Mouse (Mus musculus): ENCODE results near the gene Rwdd3. TPM values are rescaled to one million over a fixed set of nuclear protein-coding genes. Genes with fewer than 3 reads are reported as not detected.

Gene Rwdd3
- polyA plus RNA-seq, 1 experiment from 2014 or later: 5.1 TPM

- no peak overlapping the region for H3K9ac ChIP-seq (ENCODE audit: low read length)
- H3K27ac ChIP-seq (ENCODE audit: low read length): no peak overlapping the region
- H3K27me3 ChIP-seq (ENCODE audit: control insufficient read depth, insufficient read depth, low read depth, low read length): peaks cover 2% of the 10 kb centered on the region; the same call in 1 of the 2 replicates
- no peaks in the 10 kb centered on the region for H3K9me3 ChIP-seq (ENCODE audit: control insufficient read depth, low read length)
- peak overlapping the region; percentile 35 for H3K4me2 ChIP-seq (ENCODE audit: low read depth, low read length)
- H3K36me3 ChIP-seq (ENCODE audit: control insufficient read depth, insufficient read depth, low read length): no peaks in the 10 kb centered on the region
- no peak for ATAC-seq (ENCODE audit: low read depth)
- WGBS: 61% methylated on average over 7 of the region's 7 CpGs
- H3K4me3 ChIP-seq (ENCODE audit: low read length): no peak overlapping the region
- peaks cover 5% of the 10 kb centered on the region; the same call in 1 of the 2 replicates for H3K4me1 ChIP-seq (replicated peaks; ENCODE audit: control insufficient read depth, insufficient read depth, low read length)
These were observed 16.0 kb upstream of the Rwdd3 start for GRCm38 (mm10) chr3:121187510-121187909.

- peak; percentile 64; the same call in 1 of the 2 replicates for ATAC-seq (ENCODE audit: low read depth)
- H3K4me1 ChIP-seq (replicated peaks; ENCODE audit: control insufficient read depth, insufficient read depth, low read length): peaks cover 5% of the 10 kb centered on the region; the same call in 1 of the 2 replicates
- H3K4me2 ChIP-seq (ENCODE audit: low read depth, low read length): peak overlapping the region; percentile 35
- H3K4me3 ChIP-seq (ENCODE audit: low read length): no peak overlapping the region
- WGBS: 35% methylated on average over 3 of the region's 3 CpGs
- H3K27ac ChIP-seq (ENCODE audit: low read length): no peak overlapping the region
- no peaks in the 10 kb centered on the region for H3K36me3 ChIP-seq (ENCODE audit: control insufficient read depth, insufficient read depth, low read length)
- no peaks in the 10 kb centered on the region for H3K9me3 ChIP-seq (ENCODE audit: control insufficient read depth, low read length)
- no peak overlapping the region for H3K9ac ChIP-seq (ENCODE audit: low read length)
- peaks cover 2% of the 10 kb centered on the region; the same call in 1 of the 2 replicates for H3K27me3 ChIP-seq (ENCODE audit: control insufficient read depth, insufficient read depth, low read depth, low read length)
These were observed 15.4 kb upstream of the Rwdd3 start for GRCm38 (mm10) chr3:121186925-121187324.

GRCm38 (mm10) chr3:121185197-121185596 is 13.7 kb upstream of the Rwdd3 start:
- 86% methylated on average over 3 of the region's 3 CpGs for WGBS
- H3K4me1 ChIP-seq (replicated peaks; ENCODE audit: control insufficient read depth, insufficient read depth, low read length): peaks cover 5% of the 10 kb centered on the region; the same call in 1 of the 2 replicates

GRCm38 (mm10) chr3:121176011-121176410 is 4.5 kb upstream of the Rwdd3 start:
- Histone ChIP-seq H3K4me1 (replicated peaks; ENCODE audit: control insufficient read depth, insufficient read depth, low read length) (no peaks in the 10 kb centered on the region), H3K9me3 (ENCODE audit: control insufficient read depth, low read length) (no peaks in the 10 kb centered on the region), H3K36me3 (ENCODE audit: control insufficient read depth, insufficient read depth, low read length) (no peaks in the 10 kb centered on the region), H3K27me3 (ENCODE audit: control insufficient read depth, insufficient read depth, low read depth, low read length) (no peaks in the 10 kb centered on the region), H3K4me2 (ENCODE audit: low read depth, low read length) (no peak overlapping the region), H3K4me3 (ENCODE audit: low read length) (no peak overlapping the region), H3K9ac (ENCODE audit: low read length) (no peak overlapping the region), H3K27ac (ENCODE audit: low read length) (no peak overlapping the region)
- 86% methylated on average over 1 of the region's 1 CpGs for WGBS
- ATAC-seq (ENCODE audit: low read depth): no peak

More at GRCm38 (mm10) chr3:121185197-121185596, 13.7 kb upstream of the Rwdd3 start:
- Histone ChIP-seq H3K9ac (ENCODE audit: low read length) (no peak overlapping the region), H3K9me3 (ENCODE audit: control insufficient read depth, low read length) (no peaks in the 10 kb centered on the region), H3K4me3 (ENCODE audit: low read length) (no peak overlapping the region), H3K36me3 (ENCODE audit: control insufficient read depth, insufficient read depth, low read length) (no peaks in the 10 kb centered on the region), H3K27me3 (ENCODE audit: control insufficient read depth, insufficient read depth, low read depth, low read length) (peaks cover 2% of the 10 kb centered on the region; the same call in 1 of the 2 replicates), H3K27ac (ENCODE audit: low read length) (no peak overlapping the region), H3K4me2 (ENCODE audit: low read depth, low read length) (no peak overlapping the region)
- no peak for ATAC-seq (ENCODE audit: low read depth)

GRCm38 (mm10) chr3:121174248-121174945 is 2.9 kb upstream of the Rwdd3 start:
- no peak overlapping the region for H3K27ac ChIP-seq (ENCODE audit: low read length)
- ATAC-seq (ENCODE audit: low read depth): no peak

GRCm38 (mm10) chr3:121172718-121173117 is 1.2 kb upstream of the Rwdd3 start:
- no peak overlapping the region for H3K27ac ChIP-seq (ENCODE audit: low read length)
- no peaks in the 10 kb centered on the region for H3K36me3 ChIP-seq (ENCODE audit: control insufficient read depth, insufficient read depth, low read length)
- H3K9me3 ChIP-seq (ENCODE audit: control insufficient read depth, low read length): no peaks in the 10 kb centered on the region
- no peaks in the 10 kb centered on the region for H3K4me1 ChIP-seq (replicated peaks; ENCODE audit: control insufficient read depth, insufficient read depth, low read length)
- no peak overlapping the region for H3K4me2 ChIP-seq (ENCODE audit: low read depth, low read length)
- H3K9ac ChIP-seq (ENCODE audit: low read length): no peak overlapping the region
- ATAC-seq (ENCODE audit: low read depth): no peak
- H3K27me3 ChIP-seq (ENCODE audit: control insufficient read depth, insufficient read depth, low read depth, low read length): no peaks in the 10 kb centered on the region
- H3K4me3 ChIP-seq (ENCODE audit: low read length): no peak overlapping the region
- 51% methylated on average over 2 of the region's 2 CpGs for WGBS

More at GRCm38 (mm10) chr3:121174248-121174945, 2.9 kb upstream of the Rwdd3 start:
- Histone ChIP-seq H3K4me2 (ENCODE audit: low read depth, low read length) (no peak overlapping the region), H3K9ac (ENCODE audit: low read length) (no peak overlapping the region), H3K36me3 (ENCODE audit: control insufficient read depth, insufficient read depth, low read length) (no peaks in the 10 kb centered on the region), H3K9me3 (ENCODE audit: control insufficient read depth, low read length) (no peaks in the 10 kb centered on the region), H3K4me1 (replicated peaks; ENCODE audit: control insufficient read depth, insufficient read depth, low read length) (no peaks in the 10 kb centered on the region), H3K27me3 (ENCODE audit: control insufficient read depth, insufficient read depth, low read depth, low read length) (no peaks in the 10 kb centered on the region), H3K4me3 (ENCODE audit: low read length) (no peak overlapping the region)
- 42% methylated on average over 9 of the region's 9 CpGs for WGBS

GRCm38 (mm10) chr3:121171872-121172265 is 374 bp upstream of the Rwdd3 start:
- Histone ChIP-seq H3K4me2 (ENCODE audit: low read depth, low read length) (peak overlapping the region; percentile 78), H3K27me3 (ENCODE audit: control insufficient read depth, insufficient read depth, low read depth, low read length) (no peaks in the 10 kb centered on the region), H3K9me3 (ENCODE audit: control insufficient read depth, low read length) (no peaks in the 10 kb centered on the region), H3K9ac (ENCODE audit: low read length) (peak overlapping the region; percentile 50; the same call in 1 of the 2 replicates), H3K4me1 (replicated peaks; ENCODE audit: control insufficient read depth, insufficient read depth, low read length) (no peaks in the 10 kb centered on the region), H3K36me3 (ENCODE audit: control insufficient read depth, insufficient read depth, low read length) (no peaks in the 10 kb centered on the region), H3K27ac (ENCODE audit: low read length) (no peak overlapping the region), H3K4me3 (ENCODE audit: low read length) (peak overlapping the region; percentile 75)
- no peak for ATAC-seq (ENCODE audit: low read depth)
- 35% methylated on average over 6 of the region's 6 CpGs for WGBS

GRCm38 (mm10) chr3:121170631-121171030 is 864 bp downstream of the Rwdd3 start:
- Histone ChIP-seq H3K9me3 (ENCODE audit: control insufficient read depth, low read length) (peaks cover 2% of the 10 kb centered on the region; the same call in 1 of the 2 replicates), H3K4me2 (ENCODE audit: low read depth, low read length) (peak overlapping the region; percentile 78), H3K4me3 (ENCODE audit: low read length) (peak overlapping the region; percentile 75; the same call in 1 of the 2 replicates), H3K9ac (ENCODE audit: low read length) (no peak overlapping the region), H3K27me3 (ENCODE audit: control insufficient read depth, insufficient read depth, low read depth, low read length) (no peaks in the 10 kb centered on the region), H3K36me3 (ENCODE audit: control insufficient read depth, insufficient read depth, low read length) (0 out of 2 replicates have a peak, but pooled peaks cover 2% of the 10 kb centered on the region), H3K27ac (ENCODE audit: low read length) (no peak overlapping the region), H3K4me1 (replicated peaks; ENCODE audit: control insufficient read depth, insufficient read depth, low read length) (no peaks in the 10 kb centered on the region)
- ATAC-seq (ENCODE audit: low read depth): no peak
- WGBS: 45% methylated on average over 7 of the region's 7 CpGs

- H3K9me3 ChIP-seq (ENCODE audit: control insufficient read depth, low read length): peaks cover 2% of the 10 kb centered on the region; the same call in 1 of the 2 replicates
These were observed 2.2 kb downstream of the Rwdd3 start for GRCm38 (mm10) chr3:121169092-121169942.

More at GRCm38 (mm10) chr3:121169092-121169942, 2.2 kb downstream of the Rwdd3 start:
- Histone ChIP-seq H3K9ac (ENCODE audit: low read length) (no peak overlapping the region), H3K4me1 (replicated peaks; ENCODE audit: control insufficient read depth, insufficient read depth, low read length) (no peaks in the 10 kb centered on the region), H3K27ac (ENCODE audit: low read length) (no peak overlapping the region), H3K27me3 (ENCODE audit: control insufficient read depth, insufficient read depth, low read depth, low read length) (no peaks in the 10 kb centered on the region), H3K4me3 (ENCODE audit: low read length) (no peak overlapping the region), H3K36me3 (ENCODE audit: control insufficient read depth, insufficient read depth, low read length) (0 out of 2 replicates have a peak, but pooled peaks cover 2% of the 10 kb centered on the region), H3K4me2 (ENCODE audit: low read depth, low read length) (no peak overlapping the region)
- ATAC-seq (ENCODE audit: low read depth): no peak
- 66% methylated on average over 15 of the region's 15 CpGs for WGBS

Measured in lung, embryonic 16.5 days (tissue).